8 mouse cellular contexts compared by ENCODE assay signal in genomic region chr7:127876467-127877348, GRCm38 (mm10). TPM values are rescaled to one million over a fixed set of nuclear protein-coding genes. Genes with fewer than 3 reads are reported as not detected.
A peak's percentile ranks its signal among the peaks of the same experiment; 100 is the strongest.
DNase-seq lines count a peak whose midpoint lies in the region; ATAC-seq lines count a peak whose summit lies in the region.

TSS of gene Zfp668 (minus strand) at chr7:127876828.

- peak within 1 kb of the TSS; percentile 91 for H3K4me2 ChIP-seq in hindbrain, embryonic 13.5 days

- no peaks in the 10 kb centered on the region for H3K27me3 ChIP-seq in hindbrain, embryonic 13.5 days

- H3K4me3 ChIP-seq in hindbrain, embryonic 13.5 days, result peak within 1 kb of the TSS; percentile 94

- no peaks in the 10 kb centered on the region for H3K9me3 ChIP-seq in hindbrain, embryonic 13.5 days

- DNase-seq in NIH3T3 (ENCODE audit: low read depth), result peak; percentile 92
- DNase-seq in cerebellum, postnatal 10 days, result peak; percentile 94 to 95
- DNase-seq in frontal cortex, postnatal 10 days (ENCODE audit: low spot score in 2 of 2), result peak; percentile 84 to 88
- peak; percentile 86 to 87 for DNase-seq in layer of hippocampus, postnatal 25 days (ENCODE audit: extremely low spot score in 1 of 2, low spot score in 1 of 2)
- DNase-seq in lung, postnatal 25 days (ENCODE audit: low spot score), result peak; percentile 92
- peak; percentile 96 for DNase-seq in retina, embryonic 14.5 days (ENCODE audit: low spot score)
- peak; percentile 90 for DNase-seq in thymus, postnatal 4 days

- peak within 1 kb of the TSS; percentile 91 for H3K9ac ChIP-seq in hindbrain, embryonic 13.5 days

- peak within 1 kb of the TSS; percentile 100 for H3K27ac ChIP-seq in hindbrain, embryonic 13.5 days

- peak; percentile 52 for ATAC-seq in hindbrain, embryonic 13.5 days (ENCODE audit: low FRiP score)

- under 1% methylated on average over 60 of the region's 60 CpGs for WGBS in hindbrain, embryonic 13.5 days

- peaks cover 47% of the 10 kb centered on the region for H3K36me3 ChIP-seq in hindbrain, embryonic 13.5 days

- H3K4me1 ChIP-seq in hindbrain, embryonic 13.5 days (replicated peaks), result peaks cover 39% of the 10 kb centered on the region

RNA-seq across cellular contexts. Expression of gene Zfp668, which starts in this region (rescaled TPM):
- 37.9 and 39.3 TPM in 2 replicates for polyA plus RNA-seq in hindbrain, embryonic 13.5 days (2015; fragmentation: Nextera tagmentation; extraction: Ambion mirVana)
- 10 to 100 TPM; 20.4 to 25.8 TPM for total RNA-seq in layer of hippocampus, postnatal 25 days (2021)

Comparison
In these comparisons a context has a peak if more than half of its experiments do, and no peak if none do; other contexts are left out.
1. Peak in every context shown above with its lines: DNase-seq, ATAC-seq, H3K4me3 ChIP-seq and H3K27ac ChIP-seq.